Mouse (Mus musculus) liver, embryonic 12.5 days (tissue): Measurements from ENCODE around the gene Vps37b. TPM values are rescaled to one million over a fixed set of nuclear protein-coding genes. Genes with fewer than 3 reads are reported as not detected.

Source experiments
- ATAC-seq: fragments of 200-750 bp; cut with Nextera tagmentation; 2 replicates; pipeline ENCODE4 v1.8.0; 2017; ENCODE audit warnings: moderate number of reproducible peaks, mild to moderate bottlenecking, moderate library complexity
- H3K27ac ChIP-seq: fragments of 300-500 bp; sonication (generic); 2 replicates; pipeline ENCODE4 v1.5.1; 2016; ENCODE audit warnings: mild to moderate bottlenecking
- H3K27me3 ChIP-seq: fragments of 300-500 bp; sonication (generic); replicated peaks from 2 replicates; pipeline ENCODE4 v1.6.1; 2016; ENCODE audit warnings: mild to moderate bottlenecking, moderate library complexity
- H3K36me3 ChIP-seq: fragments of 300-500 bp; sonication (generic); 2 replicates; pipeline ENCODE4 v1.6.1; 2016; ENCODE audit warnings: mild to moderate bottlenecking, moderate library complexity
- H3K4me1 ChIP-seq: fragments of 300-500 bp; sonication (generic); 2 replicates; pipeline ENCODE4 v1.6.1; 2016
- H3K4me2 ChIP-seq: fragments of 300-500 bp; sonication (generic); 2 replicates; pipeline ENCODE4 v1.6.1; 2016; ENCODE audit warnings: mild to moderate bottlenecking, moderate library complexity
- H3K4me3 ChIP-seq: fragments of 300-500 bp; sonication (generic); 2 replicates; pipeline ENCODE4 v1.5.1; 2016; ENCODE audit warnings: mild to moderate bottlenecking, moderate library complexity
- H3K9ac ChIP-seq: fragments of 300-500 bp; sonication (generic); 2 replicates; pipeline ENCODE4 v1.6.1; 2016; ENCODE audit warnings: mild to moderate bottlenecking, moderate library complexity
- H3K9me3 ChIP-seq: fragments of 300-500 bp; sonication (generic); replicated peaks from 2 replicates; pipeline ENCODE4 v1.6.1; 2016; ENCODE audit warnings: mild to moderate bottlenecking, moderate library complexity
- WGBS: fragments of 180-500 bp; shearing (Covaris S2); methylation state at CpG from one replicate; pipeline ENCODE4 v1.1.7; 2016; ENCODE audit not compliant: insufficient replicate concordance; 5-methylcytosine and 5-hydroxymethylcytosine counted together
- polyA plus RNA-seq: library from polyadenylated mRNA; unstranded; fragments of >200 nt; fragmentation: Nextera tagmentation; extraction: Ambion mirVana; gene quantifications from 2 replicates; pipeline ENCODE4 v1.2.1, GENCODE M21; 2016

The Vps37b gene
- polyA plus RNA-seq, 1 experiment from 2014 or later, result 20.9 TPM

DNA sequence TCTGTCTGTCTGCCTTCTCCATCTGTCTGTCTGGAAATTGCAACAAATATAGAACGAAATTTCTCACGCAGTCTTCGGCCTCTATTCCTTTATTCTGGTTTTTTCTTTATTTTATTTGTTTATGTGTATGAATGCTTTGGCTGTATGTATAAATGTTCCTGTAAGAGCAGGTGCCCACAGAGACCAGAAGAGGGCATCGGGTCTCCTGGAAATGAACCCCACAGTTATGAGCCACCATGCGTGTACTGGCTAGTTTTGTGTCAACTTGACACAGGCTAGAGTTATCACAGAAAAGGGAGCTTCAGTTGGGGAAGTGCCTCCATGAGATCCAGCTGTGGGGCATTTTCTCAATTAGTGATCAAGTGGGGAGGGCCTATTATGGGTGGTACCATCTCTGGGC is 11.9 kb upstream of the Vps37b start:
- H3K4me1 ChIP-seq, result peaks cover 59% of the 10 kb centered on the region
- H3K27ac ChIP-seq, result peak overlapping the region; percentile 75; the same call in 1 of the 2 replicates

DNA sequence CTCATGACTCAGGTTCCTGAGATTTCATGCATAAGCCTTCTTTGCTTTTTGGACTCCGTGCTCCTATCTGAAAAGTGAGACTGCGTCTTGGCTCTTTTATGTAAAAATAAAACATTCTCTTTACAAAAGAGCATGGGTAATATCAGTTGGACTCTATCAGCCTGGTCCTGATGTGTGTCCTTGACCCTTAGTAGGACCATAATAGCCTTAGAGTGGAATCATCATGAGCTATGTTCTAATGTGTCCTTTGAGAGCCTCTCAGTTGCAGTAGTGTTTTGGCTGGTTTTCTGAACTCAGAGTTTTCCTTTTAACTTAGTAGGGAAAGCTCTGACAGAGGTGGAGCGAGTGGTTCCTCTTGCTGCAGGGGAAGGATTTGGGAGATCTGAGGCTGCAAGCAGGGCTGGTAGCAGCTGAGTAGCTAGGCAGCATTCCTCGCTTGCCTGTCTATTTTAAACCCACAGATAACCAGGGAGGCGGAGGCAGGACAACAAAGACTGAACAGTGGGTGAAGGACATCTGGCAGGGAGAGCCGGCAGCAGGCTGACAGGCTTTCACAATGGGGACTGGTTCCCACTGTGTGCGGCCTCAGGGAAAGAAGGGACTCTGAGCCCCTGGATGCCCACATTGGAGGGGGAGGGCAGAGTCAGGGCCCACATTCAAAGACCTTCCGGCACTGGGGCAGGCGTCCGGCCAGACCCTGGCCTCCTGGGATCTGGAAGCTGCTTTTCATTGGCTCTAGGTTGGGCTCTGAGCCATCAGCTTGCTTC is 11.3 kb upstream of the Vps37b start:
- H3K4me3 ChIP-seq, result no peak overlapping the region
- peak; percentile 52 for ATAC-seq
- no peaks in the 10 kb centered on the region for H3K27me3 ChIP-seq
- no peaks in the 10 kb centered on the region for H3K36me3 ChIP-seq
- no peaks in the 10 kb centered on the region for H3K9me3 ChIP-seq
- H3K4me2 ChIP-seq, result no peak overlapping the region
- H3K4me1 ChIP-seq, result peaks cover 54% of the 10 kb centered on the region
- WGBS, result 45% methylated on average over 10 of the region's 10 CpGs
- H3K27ac ChIP-seq, result peak overlapping the region; percentile 75
- H3K9ac ChIP-seq, result 0 out of 2 replicates have a peak overlapping the region, but pooled peaks have one; percentile 22

More for the DNA sequence above, 11.9 kb upstream of the Vps37b start:
- Histone ChIP-seq H3K36me3 (no peaks in the 10 kb centered on the region), H3K4me2 (no peak overlapping the region), H3K27me3 (no peaks in the 10 kb centered on the region), H3K9me3 (no peaks in the 10 kb centered on the region), H3K9ac (no peak overlapping the region), H3K4me3 (no peak overlapping the region)
- no peak for ATAC-seq
- 81% methylated on average over 5 of the region's 5 CpGs for WGBS

DNA sequence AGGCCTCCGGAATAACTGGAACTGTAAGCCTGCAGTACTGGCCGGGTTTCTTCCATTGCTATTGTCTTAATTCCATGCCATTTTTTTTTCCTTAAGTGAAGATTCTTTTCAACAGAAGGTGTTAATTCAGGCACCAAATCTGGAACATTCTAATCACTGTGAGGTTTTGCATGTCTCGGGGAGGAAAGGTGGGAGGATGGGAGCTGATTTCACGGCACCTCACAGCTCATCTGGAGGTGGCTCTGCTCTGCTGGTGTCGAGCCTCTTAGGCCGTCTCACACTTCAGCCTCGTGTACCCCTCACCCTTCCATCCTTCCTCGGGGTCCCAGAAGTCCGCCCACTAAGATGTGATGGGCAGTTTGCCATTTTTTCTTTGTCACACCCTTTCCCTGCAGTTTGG is 9.0 kb upstream of the Vps37b start:
- peaks cover 50% of the 10 kb centered on the region for H3K4me1 ChIP-seq

DNA sequence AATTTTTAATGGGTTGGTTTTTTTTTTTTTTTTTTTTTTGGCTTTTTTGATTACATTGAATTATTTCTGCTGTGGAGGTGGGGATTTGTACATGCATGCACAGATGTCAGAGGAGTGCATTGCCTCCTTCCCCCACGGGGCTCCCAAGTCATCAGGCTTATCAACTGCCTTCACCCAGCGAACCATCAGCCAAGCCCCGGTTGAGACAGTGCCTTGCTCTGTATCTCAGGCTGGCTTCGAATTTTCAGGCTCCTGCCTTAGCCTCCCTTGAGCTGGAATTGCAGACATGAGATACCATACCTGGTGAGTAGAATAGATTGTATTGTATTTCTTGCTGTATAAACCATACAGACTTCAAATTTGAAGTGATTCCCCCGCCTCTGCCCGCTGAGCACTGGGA is 7.5 kb upstream of the Vps37b start:
- H3K27ac ChIP-seq, result no peak overlapping the region
- H3K9me3 ChIP-seq, result no peaks in the 10 kb centered on the region
- ATAC-seq, result peak; percentile 69; the same call in 1 of the 2 replicates
- WGBS, result 48% methylated on average over 6 of the region's 6 CpGs
- 0 out of 2 replicates have a peak overlapping the region, but pooled peaks have one; percentile 10 for H3K9ac ChIP-seq
- H3K27me3 ChIP-seq, result no peaks in the 10 kb centered on the region
- H3K36me3 ChIP-seq, result no peaks in the 10 kb centered on the region
- H3K4me1 ChIP-seq, result peaks cover 53% of the 10 kb centered on the region
- no peak overlapping the region; the same call in 1 of the 2 replicates for H3K4me2 ChIP-seq
- no peak overlapping the region for H3K4me3 ChIP-seq

More for the DNA sequence above, 9.0 kb upstream of the Vps37b start:
- H3K36me3 ChIP-seq, result no peaks in the 10 kb centered on the region
- ATAC-seq, result no peak
- WGBS, result 66% methylated on average over 9 of the region's 9 CpGs
- H3K27me3 ChIP-seq, result no peaks in the 10 kb centered on the region
- H3K27ac ChIP-seq, result no peak overlapping the region
- no peak overlapping the region for H3K4me3 ChIP-seq
- H3K9ac ChIP-seq, result no peak overlapping the region
- H3K9me3 ChIP-seq, result no peaks in the 10 kb centered on the region
- H3K4me2 ChIP-seq, result no peak overlapping the region

DNA sequence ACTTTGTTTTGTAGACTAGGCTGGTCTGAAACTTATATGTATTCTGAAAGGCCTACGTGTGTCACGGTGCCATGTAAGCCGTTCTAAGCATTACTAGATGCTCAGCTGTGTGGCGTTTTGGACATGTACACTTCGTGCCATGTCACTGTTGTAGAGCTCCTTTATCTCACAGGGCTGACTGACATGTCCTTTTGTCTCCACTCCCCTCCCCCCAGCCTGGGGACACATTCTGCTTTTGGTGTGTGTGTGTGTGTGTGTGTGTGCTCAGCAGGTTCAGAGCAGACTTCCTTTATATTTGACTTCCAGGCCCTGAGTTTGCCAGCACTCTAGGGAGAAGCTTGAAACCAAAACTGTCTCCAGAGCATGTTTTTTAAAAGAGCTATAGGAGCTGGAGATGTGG is 4.8 kb upstream of the Vps37b start:
- H3K4me2 ChIP-seq, result peak overlapping the region; percentile 17; the same call in 1 of the 2 replicates
- no peaks in the 10 kb centered on the region for H3K9me3 ChIP-seq
- H3K4me1 ChIP-seq, result peaks cover 48% of the 10 kb centered on the region
- peak overlapping the region; percentile 32; the same call in 1 of the 2 replicates for H3K27ac ChIP-seq
- WGBS, result 38% methylated on average over 5 of the region's 5 CpGs
- H3K27me3 ChIP-seq, result no peaks in the 10 kb centered on the region
- no peak overlapping the region for H3K4me3 ChIP-seq
- 0 out of 2 replicates have a peak, but pooled peaks have one; percentile 31 for ATAC-seq
- no peaks in the 10 kb centered on the region for H3K36me3 ChIP-seq
- no peak overlapping the region for H3K9ac ChIP-seq

DNA sequence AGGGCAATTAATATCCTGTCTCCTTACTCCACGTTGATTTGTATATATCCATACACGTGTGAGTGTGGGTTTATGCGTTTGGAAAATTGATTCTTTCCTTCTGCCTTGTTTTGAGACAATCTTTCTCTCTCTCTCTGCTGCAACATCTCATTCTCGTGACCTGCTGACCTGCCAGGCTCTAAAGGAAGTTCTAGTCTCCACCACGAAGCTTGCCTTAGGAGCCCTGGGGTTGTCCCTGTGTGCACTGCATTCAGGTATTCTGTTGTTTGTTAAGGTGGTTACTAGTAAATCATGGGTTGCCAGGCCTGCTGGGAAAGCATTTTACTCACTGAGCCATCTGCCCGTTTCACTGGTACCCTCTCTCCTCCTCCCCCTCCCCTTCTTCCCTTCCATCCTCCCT is 4.3 kb upstream of the Vps37b start:
- no peaks in the 10 kb centered on the region for H3K9me3 ChIP-seq
- no peaks in the 10 kb centered on the region for H3K27me3 ChIP-seq
- ATAC-seq, result no peak
- no peaks in the 10 kb centered on the region for H3K36me3 ChIP-seq
- no peak overlapping the region for H3K4me3 ChIP-seq
- H3K9ac ChIP-seq, result no peak overlapping the region
- H3K4me1 ChIP-seq, result peaks cover 50% of the 10 kb centered on the region
- no peak overlapping the region for H3K27ac ChIP-seq
- no peak overlapping the region for H3K4me2 ChIP-seq
- 36% methylated on average over 6 of the region's 6 CpGs for WGBS

DNA sequence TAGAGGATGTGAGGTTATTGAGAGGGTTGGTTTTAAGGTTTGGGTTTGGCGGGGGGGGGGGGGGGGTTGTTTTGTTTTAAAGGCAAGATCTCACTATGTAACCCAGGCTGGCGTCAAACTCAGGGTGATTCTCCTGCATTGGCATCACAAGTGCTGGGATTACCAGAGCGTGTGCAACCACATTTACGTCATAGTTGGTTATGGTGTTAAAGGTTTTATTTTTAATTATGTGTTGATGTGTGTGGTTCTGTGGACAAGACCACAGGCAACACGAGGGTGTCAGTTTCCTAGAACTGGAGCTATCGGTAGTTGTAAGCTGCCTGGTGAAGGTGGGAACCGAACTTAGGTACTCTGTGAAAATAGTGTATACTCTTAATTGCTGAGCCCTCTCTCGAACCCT is 3.7 kb upstream of the Vps37b start:
- Histone ChIP-seq H3K27me3 (no peaks in the 10 kb centered on the region), H3K36me3 (no peaks in the 10 kb centered on the region)

DNA sequence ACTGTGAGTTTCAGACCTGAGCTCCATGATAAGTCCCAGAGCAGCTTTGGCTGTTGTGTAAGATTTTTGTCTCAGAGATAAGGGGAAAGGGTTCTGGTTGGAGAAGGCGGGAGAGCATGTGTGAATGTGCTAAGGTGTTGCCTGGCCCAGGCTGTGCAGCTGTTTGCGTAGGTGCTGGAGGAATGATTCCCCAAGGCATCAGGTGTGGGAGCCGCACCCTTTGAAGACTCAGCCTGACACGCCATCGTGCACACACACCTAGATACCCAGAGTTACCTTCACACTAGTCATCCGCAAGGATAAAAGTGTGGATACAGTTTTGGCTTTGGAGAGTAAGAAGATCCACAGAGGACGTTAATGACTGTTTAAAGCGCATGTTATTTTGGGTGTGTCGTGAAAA is 3.3 kb upstream of the Vps37b start:
- no peaks in the 10 kb centered on the region for H3K36me3 ChIP-seq
- no peak overlapping the region for H3K4me3 ChIP-seq
- no peaks in the 10 kb centered on the region for H3K27me3 ChIP-seq
- H3K9me3 ChIP-seq, result no peaks in the 10 kb centered on the region
- peaks cover 54% of the 10 kb centered on the region for H3K4me1 ChIP-seq
- WGBS, result 64% methylated on average over 9 of the region's 9 CpGs
- no peak overlapping the region for H3K9ac ChIP-seq
- no peak overlapping the region for H3K27ac ChIP-seq
- ATAC-seq, result no peak
- no peak overlapping the region for H3K4me2 ChIP-seq

More for the DNA sequence above, 3.7 kb upstream of the Vps37b start:
- Histone ChIP-seq H3K4me3 (no peak overlapping the region), H3K4me1 (peaks cover 54% of the 10 kb centered on the region), H3K9ac (no peak overlapping the region), H3K27ac (no peak overlapping the region), H3K9me3 (no peaks in the 10 kb centered on the region), H3K4me2 (no peak overlapping the region)
- WGBS, result 62% methylated on average over 8 of the region's 8 CpGs
- ATAC-seq, result no peak

DNA sequence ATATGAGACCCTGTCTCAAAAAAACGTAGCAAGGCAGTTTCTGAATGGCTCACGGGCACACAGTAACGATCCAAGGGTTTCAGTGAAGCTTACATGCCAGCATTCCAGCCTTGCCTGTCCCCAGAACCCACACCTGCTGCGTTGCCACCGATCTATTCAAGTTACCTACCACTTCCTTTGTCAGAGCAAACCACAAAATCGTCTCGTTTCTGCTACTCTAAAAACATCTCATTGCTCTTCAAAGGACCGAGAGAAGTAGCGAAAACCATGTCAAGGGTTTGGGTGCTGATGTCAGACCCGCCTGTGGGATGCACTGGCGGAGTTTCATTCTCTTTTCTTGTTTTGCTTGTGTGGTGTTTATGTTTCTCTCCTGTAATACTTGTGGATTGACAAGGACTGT is 2.4 kb upstream of the Vps37b start:
- Histone ChIP-seq H3K9ac (no peak overlapping the region), H3K27ac (no peak overlapping the region), H3K27me3 (no peaks in the 10 kb centered on the region), H3K36me3 (peaks cover 5% of the 10 kb centered on the region), H3K4me1 (peaks cover 55% of the 10 kb centered on the region), H3K4me2 (no peak overlapping the region), H3K9me3 (no peaks in the 10 kb centered on the region), H3K4me3 (no peak overlapping the region)
- 52% methylated on average over 11 of the region's 11 CpGs for WGBS
- no peak for ATAC-seq

DNA sequence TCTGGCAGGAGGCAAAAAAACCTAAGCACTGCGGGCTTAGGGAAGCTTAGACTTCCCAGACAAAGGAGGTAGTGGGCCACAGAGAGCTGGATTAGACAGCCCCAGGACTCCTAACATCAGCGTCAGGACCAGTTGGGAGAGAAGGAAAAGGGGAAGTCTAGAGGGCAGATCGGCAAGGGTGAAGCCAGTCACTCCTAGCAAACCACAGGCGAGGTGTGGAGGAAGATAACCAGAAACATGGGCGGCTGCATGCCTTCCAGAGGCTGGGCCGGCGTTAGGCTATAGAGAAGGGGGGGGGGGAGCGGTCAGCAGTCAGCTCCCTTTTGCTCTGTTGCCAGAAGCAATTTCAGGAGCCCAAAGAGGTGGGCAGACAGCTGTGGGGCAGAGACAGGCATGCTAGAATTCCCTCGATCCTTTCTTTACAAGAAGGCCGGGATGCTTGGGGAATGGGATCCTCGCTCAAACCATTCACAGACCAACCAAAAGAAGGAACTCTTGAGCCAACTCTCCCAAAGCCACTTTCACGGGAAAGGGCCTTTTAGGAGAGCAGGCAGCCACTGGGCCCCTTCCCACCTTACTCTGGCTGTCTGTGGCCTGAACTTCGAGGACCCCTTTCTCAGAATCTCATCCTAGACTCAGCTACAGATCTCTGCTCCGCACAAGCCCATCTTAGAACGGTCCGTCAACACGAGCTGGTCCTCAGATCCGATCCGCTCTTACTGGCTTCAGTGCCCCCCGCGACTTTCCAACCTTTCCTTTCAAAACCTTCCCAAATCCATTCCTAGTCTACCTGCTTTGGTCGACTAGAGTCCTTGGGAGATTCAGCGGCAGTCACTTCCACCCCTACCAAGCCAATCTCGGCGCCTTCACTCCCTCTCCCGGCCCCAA is 758 bp downstream of the Vps37b start:
- Histone ChIP-seq H3K9me3 (no peaks in the 10 kb centered on the region), H3K27ac (peak overlapping the region; percentile 91), H3K27me3 (no peaks in the 10 kb centered on the region), H3K36me3 (peaks cover 21% of the 10 kb centered on the region), H3K9ac (peak overlapping the region; percentile 96), H3K4me1 (peaks cover 72% of the 10 kb centered on the region), H3K4me3 (peak overlapping the region; percentile 97), H3K4me2 (peak overlapping the region; percentile 96)
- WGBS, result under 1% methylated on average over 25 of the region's 26 CpGs
- peak; percentile 88 for ATAC-seq

DNA sequence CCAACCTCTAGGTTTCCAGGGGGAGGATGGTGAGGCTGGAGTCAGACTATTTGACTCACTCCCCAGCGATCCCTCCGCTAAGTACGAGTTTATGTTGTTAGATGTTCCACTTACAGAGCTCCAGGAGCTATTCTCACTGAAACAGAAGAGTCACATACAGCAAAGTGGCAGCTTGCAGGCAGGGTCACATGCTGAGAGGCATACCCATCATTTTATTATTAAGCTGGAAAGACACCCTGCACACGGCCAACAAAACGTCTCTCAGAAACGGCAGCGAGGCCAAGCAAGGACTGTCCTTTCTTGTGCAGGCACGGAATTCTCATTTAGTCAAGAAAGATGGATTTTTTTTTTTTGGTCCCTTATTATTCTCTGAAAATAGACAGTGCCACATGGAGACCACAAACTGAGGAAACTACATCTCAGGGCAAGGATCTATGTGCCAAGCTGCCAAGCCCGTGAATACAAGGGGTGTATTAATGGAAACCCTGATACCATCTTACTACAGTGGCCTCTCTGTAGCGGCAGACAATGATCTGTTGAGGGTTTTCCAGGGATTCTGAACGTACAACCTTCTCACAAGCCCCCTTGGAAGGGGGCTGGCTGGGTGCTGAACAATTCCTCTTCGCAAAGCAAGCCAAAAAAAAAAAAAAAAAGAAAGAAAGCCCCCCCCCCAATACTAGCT is 1.5 kb downstream of the Vps37b start:
- Histone ChIP-seq H3K9me3 (no peaks in the 10 kb centered on the region), H3K9ac (peak overlapping the region; percentile 96), H3K4me1 (peaks cover 73% of the 10 kb centered on the region), H3K27me3 (no peaks in the 10 kb centered on the region), H3K4me2 (peak overlapping the region; percentile 96), H3K36me3 (peaks cover 29% of the 10 kb centered on the region), H3K4me3 (peak overlapping the region; percentile 97), H3K27ac (peak overlapping the region; percentile 91)
- no peak for ATAC-seq
- 43% methylated on average over 12 of the region's 12 CpGs for WGBS
